In genomic region chr1:37477928-37478327, GRCm38 (mm10) we compare ENCODE assay signal across 12 mouse cellular contexts. TPM values are rescaled to one million over a fixed set of nuclear protein-coding genes. Genes with fewer than 3 reads are reported as not detected.
A peak's percentile ranks its signal among the peaks of the same experiment; 100 is the strongest.
DNase-seq lines count a peak whose midpoint lies in the region; ATAC-seq and TF ChIP-seq lines count a peak whose summit lies in the region.
"Had no signal": no experiment of that assay in that cellular context is flagged by ENCODE, and none has a peak within 500 bp of the region (broad histone marks: within the 10 kb centered on the region; RNA-seq: fewer than 3 reads in every experiment).

No protein-coding gene starts in this region.

- H3K9ac ChIP-seq in kidney, embryonic 15.5 days = no peak overlapping the region
- H3K9ac ChIP-seq: forebrain, embryonic 12.5 days; midbrain, embryonic 12.5 days had no signal

- no peaks in the 10 kb centered on the region for H3K4me1 ChIP-seq in kidney, embryonic 15.5 days
- H3K4me1 ChIP-seq: forebrain, embryonic 12.5 days; midbrain, embryonic 12.5 days had no signal

- H3K79me2 ChIP-seq in macrophage (ENCODE audit: inconsistent target) = peaks cover 23% of the 10 kb centered on the region; the same call in 1 of the 2 replicates

- H3K27me3 ChIP-seq in kidney, embryonic 15.5 days = no peaks in the 10 kb centered on the region
- H3K27me3 ChIP-seq: forebrain, embryonic 12.5 days; midbrain, embryonic 12.5 days had no signal

- H3K36me3 ChIP-seq in macrophage (ENCODE audit: inconsistent target) = no peaks in the 10 kb centered on the region
- H3K36me3 ChIP-seq in kidney, embryonic 15.5 days = no peaks in the 10 kb centered on the region
- H3K36me3 ChIP-seq: forebrain, embryonic 12.5 days; midbrain, embryonic 12.5 days had no signal

- 0 out of 2 replicates have a peak overlapping the region, but pooled peaks have one; percentile 24 for H3K27ac ChIP-seq in gastrocnemius, adult 2 months
- H3K27ac ChIP-seq in macrophage = peak overlapping the region; percentile 52
- no peak overlapping the region for H3K27ac ChIP-seq in kidney, embryonic 15.5 days
- H3K27ac ChIP-seq: forebrain, embryonic 12.5 days; midbrain, embryonic 12.5 days had no signal

- no peak for ATAC-seq in kidney, embryonic 15.5 days (replicated peaks; ENCODE audit: low FRiP score)

- intact Hi-C loops in gastrocnemius, adult 2 months (cut with DNase I) = no loop called here

- DNase-seq in gastrocnemius, adult 2 months = no peak
- no peak for DNase-seq in gastrocnemius, postnatal 10 days
- peak; percentile 83 for DNase-seq in CD4-positive helper T cell, adult 2 months (ENCODE audit: low read depth, low spot score)
- peak; percentile 37 for DNase-seq in c-Kit-positive CD71-positive TER-119-negative erythroid progenitor cells, embryonic 14.5 days (ENCODE audit: low read depth)
- DNase-seq in adrenal gland, adult 18-20 months (ENCODE audit: low spot score in 2 of 2) = no peak
- no peak for DNase-seq in adrenal gland, adult 2 months
- DNase-seq: kidney, postnatal 10 days; right cerebral cortex, adult 18-20 months had no signal

- no peak overlapping the region for H3K4me2 ChIP-seq in kidney, embryonic 15.5 days
- H3K4me2 ChIP-seq: forebrain, embryonic 12.5 days; midbrain, embryonic 12.5 days had no signal

- peak overlapping the region; percentile 42 for H3K4me3 ChIP-seq in gastrocnemius, adult 2 months
- peak overlapping the region; percentile 23 for H3K4me3 ChIP-seq in macrophage (ENCODE audit: inconsistent target)
- H3K4me3 ChIP-seq in kidney, embryonic 15.5 days (replicated peaks) = no peak overlapping the region
- H3K4me3 ChIP-seq: forebrain, embryonic 12.5 days; midbrain, embryonic 12.5 days had no signal

- TF ChIP-seq CTCF in gastrocnemius, adult 2 months (IDR thresholded peaks at IDR 0.05) = no peak

- WGBS in macrophage (ENCODE audit: missing documents) = 21% methylated on average over 5 of the region's 5 CpGs
- 58% methylated on average over 5 of the region's 5 CpGs for WGBS in kidney, embryonic 15.5 days

- no peaks in the 10 kb centered on the region for H3K9me3 ChIP-seq in kidney, embryonic 15.5 days (replicated peaks)
- H3K9me3 ChIP-seq: forebrain, embryonic 12.5 days; midbrain, embryonic 12.5 days had no signal

RNA-seq across cellular contexts. Expression of gene Unc50, which starts 48.0 kb away (rescaled TPM):
- total RNA-seq in gastrocnemius, adult 2 months (2021) = 10 to 100 TPM; 14.2 to 16.6 TPM
- 10 to 100 TPM; 25.8 to 28.0 TPM for total RNA-seq in gastrocnemius, postnatal 10 days (2021)
- 10 to 100 TPM; 15.0 to 56.2 (median 35.4) TPM for total RNA-seq in macrophage (2018; cell fraction: chromatin; rRNA removed)
- total RNA-seq in macrophage (2018; cell fraction: cytosol; rRNA removed) = 10 to 100 TPM; 42.6 to 67.6 (median 58.4) TPM
- total RNA-seq in macrophage (2018; cell fraction: nucleus; rRNA removed) = 10 to 100 TPM; 30.4 to 72.7 (median 54.5) TPM
- 36.9 to 85.7 TPM (median 64.5 TPM) in 3 replicates for polyA plus RNA-seq in macrophage (2018)
- 10 to 100 TPM; 61.0 to 72.3 TPM for total RNA-seq in adrenal gland, adult 18-20 months (2021)
- total RNA-seq in adrenal gland, adult 2 months (2021) = 10 to 100 TPM; 51.4 to 70.3 TPM
- polyA plus RNA-seq in adrenal gland, adult 2 months (2012; rRNA removed) = 77.0 and 88.5 TPM in 2 replicates
- 128 and 140 TPM in 2 replicates for polyA plus RNA-seq in kidney, embryonic 15.5 days (2015; fragmentation: Nextera tagmentation; extraction: Ambion mirVana)

RNA-seq across cellular contexts. Expression of gene Coa5, which starts 48.0 kb away (rescaled TPM):
- total RNA-seq in gastrocnemius, adult 2 months (2021) = 10 to 100 TPM; 81.0 to 88.5 TPM
- 100 to 1,000 TPM in 1 of 2 experiments, 10 to 100 TPM in 1; 92.3 to 105 TPM for total RNA-seq in gastrocnemius, postnatal 10 days (2021)
- total RNA-seq in macrophage (2018; cell fraction: chromatin; rRNA removed) = 10 to 100 TPM in 20 of 26 experiments, 1 to 10 TPM in 6; 2.9 to 61.7 (median 24.6) TPM
- 100 to 1,000 TPM in 14 of 26 experiments, 10 to 100 TPM in 12; 76.3 to 241 (median 141) TPM for total RNA-seq in macrophage (2018; cell fraction: cytosol; rRNA removed)
- total RNA-seq in macrophage (2018; cell fraction: nucleus; rRNA removed) = 100 to 1,000 TPM in 11 of 26 experiments, 10 to 100 TPM in 15; 13.4 to 162 (median 73.2) TPM
- polyA plus RNA-seq in macrophage (2018) = 65.7 to 107 TPM (median 99.8 TPM) in 3 replicates
- total RNA-seq in adrenal gland, adult 18-20 months (2021) = 100 to 1,000 TPM; 121 to 134 TPM
- total RNA-seq in adrenal gland, adult 2 months (2021) = 100 to 1,000 TPM in 1 of 2 experiments, 10 to 100 TPM in 1; 100.0 to 113 TPM
- 43.3 and 46.8 TPM in 2 replicates for polyA plus RNA-seq in adrenal gland, adult 2 months (2012; rRNA removed)
- 48.8 and 48.9 TPM in 2 replicates for polyA plus RNA-seq in kidney, embryonic 15.5 days (2015; fragmentation: Nextera tagmentation; extraction: Ambion mirVana)

Comparison
In these comparisons a context has a peak if more than half of its experiments do, and no peak if none do; other contexts are left out.
1. DNase-seq: peak in CD4-positive helper T cell, adult 2 months (single experiment) and c-Kit-positive CD71-positive TER-119-negative erythroid progenitor cells, embryonic 14.5 days (single experiment); none in gastrocnemius, adult 2 months (single experiment), gastrocnemius, postnatal 10 days (single experiment), adrenal gland, adult 18-20 months (0 of 2) and adrenal gland, adult 2 months (single experiment).